Mouse (Mus musculus) cerebellum, adult 2 months (tissue): ENCODE measurements around the gene Ctsw. TPM values are rescaled to one million over a fixed set of nuclear protein-coding genes. Genes with fewer than 3 reads are reported as not detected.

Source experiments
- DNase-seq, 2 experiments: peaks; one replicate each; pipeline ENCODE4 v3.0.0; 2021
- H3K27ac ChIP-seq: fragments of 200-500 bp; 2 replicates; pipeline ENCODE4 v1.5.1; 2012; ENCODE audit warnings: low read length, control low read depth, inconsistent platforms; ENCODE audit not compliant: insufficient read depth
- H3K27me3 ChIP-seq: fragments of 200-500 bp; 2 replicates; pipeline ENCODE4 v1.6.1; 2012; ENCODE audit warnings: inconsistent platforms, mild to moderate bottlenecking, low read length, moderate library complexity; ENCODE audit not compliant: control insufficient read depth, insufficient read depth
- H3K4me1 ChIP-seq: fragments of 200-500 bp; 2 replicates; pipeline ENCODE4 v1.6.1; 2011; ENCODE audit warnings: low read length; ENCODE audit not compliant: control insufficient read depth, insufficient read depth
- H3K4me3 ChIP-seq: fragments of 200-500 bp; replicated peaks from 2 replicates; pipeline ENCODE3; 2011; ENCODE audit warnings: mild to moderate bottlenecking, low read depth, low read length, control low read depth; ENCODE audit not compliant: insufficient read depth
- CTCF ChIP-seq: fragments of 200-500 bp; IDR thresholded peaks from 2 replicates; pipeline ENCODE4 v1.5.1; 2011; ENCODE audit warnings: low read depth, mild to moderate bottlenecking, control low read depth, low read length, moderate library complexity, borderline replicate concordance; ENCODE audit not compliant: insufficient read depth
- POLR2A ChIP-seq: fragments of 200-500 bp; IDR thresholded peaks from 2 replicates; pipeline ENCODE4 v1.6.1; 2011; ENCODE audit warnings: low read length, control low read depth, borderline replicate concordance; ENCODE audit not compliant: insufficient read depth
- WGBS: fragments of 180-500 bp; shearing (Covaris S2); methylation state at CpG from one replicate; pipeline ENCODE4 v1.1.7; 2018; 5-methylcytosine and 5-hydroxymethylcytosine counted together
- polyA plus RNA-seq: library from polyadenylated mRNA; depleted of rRNA; stranded (reverse); fragments of >200 nt; gene quantifications from 2 replicates; pipeline ENCODE4 v1.2.3, GENCODE M21; 2012

Ctsw gene
- polyA plus RNA-seq, 1 experiment: 1.5 TPM

DNA sequence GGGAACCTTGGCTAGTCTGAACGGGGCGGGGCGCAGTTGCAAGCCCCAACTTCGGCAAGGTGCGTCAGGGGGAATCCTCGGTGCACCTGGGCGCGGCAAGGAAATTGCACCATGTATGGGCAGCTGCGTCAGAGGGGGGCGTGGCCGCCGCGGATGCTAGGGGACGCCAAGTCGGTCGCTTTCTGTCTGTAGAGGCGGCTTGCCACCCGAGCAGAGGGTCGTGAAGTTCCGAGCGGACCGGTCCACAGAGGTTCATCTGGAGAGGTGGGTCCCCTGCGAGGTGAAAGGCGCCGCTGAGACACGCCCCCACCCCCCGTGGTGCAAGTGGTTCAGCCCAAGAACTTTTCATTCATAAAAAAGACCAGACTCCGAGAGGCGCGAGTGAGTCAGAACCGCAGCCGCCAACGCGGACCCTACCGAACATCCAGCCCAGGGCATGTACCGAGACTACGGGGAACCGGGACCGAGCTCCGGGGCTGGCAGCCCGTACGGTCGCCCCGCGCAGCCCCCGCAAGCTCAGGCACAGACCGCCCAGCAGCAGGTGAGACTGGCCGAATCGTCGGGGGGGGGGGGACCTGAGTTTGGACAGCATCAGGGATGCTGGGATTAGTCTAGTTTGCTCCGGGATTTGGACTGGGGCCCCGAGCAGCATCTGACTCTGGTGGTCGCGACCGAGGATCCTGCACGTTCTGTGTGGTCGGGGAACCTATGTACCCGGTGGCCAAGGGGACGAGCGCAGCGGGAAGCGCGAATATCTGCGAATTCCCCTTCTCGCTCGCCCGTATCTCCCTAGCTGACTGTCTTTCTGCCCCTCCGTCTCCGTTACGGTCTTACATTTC is 20.6 kb downstream of the Ctsw start, which contains the start of gene Fosl1:
Fosl1 (plus strand) TSS at position 33 of the 839 bp plus-strand sequence.
- H3K27me3 ChIP-seq: no peaks in the 10 kb centered on the region
- TF ChIP-seq POLR2A (no peak), CTCF (no peak)
- H3K4me3 ChIP-seq: peak within 1 kb of the TSS; percentile 46
- under 1% methylated on average over 70 of the region's 70 CpGs for WGBS
- no peaks in the 10 kb centered on the region; the same call in 1 of the 2 replicates for H3K4me1 ChIP-seq
- no peak within 1 kb of the TSS for H3K27ac ChIP-seq
- peak; percentile 58 to 66 for DNase-seq

DNA sequence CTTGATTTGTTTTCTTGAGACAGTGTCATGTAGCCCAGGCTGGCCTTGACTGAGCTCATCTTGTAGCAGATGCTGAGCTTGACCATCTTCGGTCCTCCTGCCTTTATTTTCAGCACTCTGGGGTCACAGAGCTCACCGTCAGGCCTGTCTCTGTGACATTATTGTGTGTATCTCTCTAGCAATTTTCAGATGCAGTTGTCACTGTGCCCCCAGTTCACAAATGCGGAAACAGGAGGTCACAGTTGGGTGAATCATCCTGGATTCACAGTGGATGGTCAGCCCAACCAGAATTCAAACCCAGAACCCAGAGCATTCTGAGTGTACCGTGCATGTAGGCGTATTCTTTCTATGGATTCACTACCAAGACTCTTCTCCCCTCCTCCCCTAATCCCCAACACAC is 22.6 kb downstream of the Ctsw start:
- H3K27me3 ChIP-seq: no peaks in the 10 kb centered on the region
- no peak for DNase-seq
- WGBS: 93% methylated on average over 5 of the region's 5 CpGs
- H3K4me1 ChIP-seq: no peaks in the 10 kb centered on the region; the same call in 1 of the 2 replicates
- H3K27ac ChIP-seq: no peak overlapping the region
- H3K4me3 ChIP-seq: no peak overlapping the region
- TF ChIP-seq CTCF (no peak), POLR2A (no peak)

DNA sequence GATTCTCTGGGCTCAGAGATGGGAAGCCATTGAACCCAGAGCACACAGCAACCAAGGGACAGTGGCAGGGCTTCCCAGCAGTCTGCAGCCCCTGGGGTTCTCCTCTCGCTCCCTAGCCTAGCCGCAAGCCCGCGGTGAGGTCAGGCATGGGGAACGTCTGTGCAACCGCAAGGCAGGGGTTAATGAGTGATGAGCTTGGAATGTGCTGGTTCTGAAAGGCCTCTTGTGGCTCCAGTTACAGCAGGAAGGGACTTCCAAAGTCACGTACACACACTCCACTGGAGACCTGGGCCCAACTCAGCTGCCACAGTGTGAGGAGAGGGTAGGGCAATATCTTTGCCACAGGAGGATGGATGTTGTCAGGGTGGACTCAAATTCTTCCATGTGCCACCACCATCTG is 23.4 kb downstream of the Ctsw start:
- DNase-seq: no peak
- H3K4me3 ChIP-seq: no peak overlapping the region
- no peak overlapping the region for H3K27ac ChIP-seq
- no peak for TF ChIP-seq CTCF
- TF ChIP-seq POLR2A: no peak
- no peaks in the 10 kb centered on the region for H3K27me3 ChIP-seq
- no peaks in the 10 kb centered on the region; the same call in 1 of the 2 replicates for H3K4me1 ChIP-seq
- WGBS: 44% methylated on average over 7 of the region's 7 CpGs

DNA sequence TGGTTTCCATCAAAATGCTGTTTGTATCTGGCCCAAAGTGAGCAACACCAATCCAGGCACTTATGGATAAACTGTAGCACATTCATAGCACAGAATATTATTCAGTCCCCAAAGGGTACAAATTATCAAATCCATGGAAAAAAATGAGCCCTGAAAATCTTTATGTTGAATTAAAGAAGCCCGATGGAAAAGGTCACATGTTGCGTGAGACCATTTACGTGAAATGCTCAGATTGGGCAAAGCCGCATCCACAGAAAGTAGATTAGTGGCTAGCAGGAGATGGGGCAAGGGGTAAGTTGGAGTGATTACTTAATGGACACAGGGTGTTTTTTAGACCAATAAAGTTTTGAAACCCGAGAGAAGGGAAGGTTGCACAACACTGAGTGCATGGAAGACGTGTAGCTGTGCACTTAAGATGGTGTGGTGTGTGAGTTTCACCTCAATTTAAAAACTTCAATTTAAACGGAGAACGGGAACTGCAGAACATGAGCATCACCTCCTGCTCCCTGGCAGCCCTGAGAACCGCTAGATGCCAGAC is 23.9 kb downstream of the Ctsw start:
- no peak overlapping the region for H3K27ac ChIP-seq
- no peak overlapping the region for H3K4me3 ChIP-seq
- TF ChIP-seq CTCF (no peak), POLR2A (no peak)
- WGBS: 70% methylated on average over 9 of the region's 9 CpGs
- no peaks in the 10 kb centered on the region for H3K27me3 ChIP-seq
- DNase-seq: no peak
- no peaks in the 10 kb centered on the region; the same call in 1 of the 2 replicates for H3K4me1 ChIP-seq

DNA sequence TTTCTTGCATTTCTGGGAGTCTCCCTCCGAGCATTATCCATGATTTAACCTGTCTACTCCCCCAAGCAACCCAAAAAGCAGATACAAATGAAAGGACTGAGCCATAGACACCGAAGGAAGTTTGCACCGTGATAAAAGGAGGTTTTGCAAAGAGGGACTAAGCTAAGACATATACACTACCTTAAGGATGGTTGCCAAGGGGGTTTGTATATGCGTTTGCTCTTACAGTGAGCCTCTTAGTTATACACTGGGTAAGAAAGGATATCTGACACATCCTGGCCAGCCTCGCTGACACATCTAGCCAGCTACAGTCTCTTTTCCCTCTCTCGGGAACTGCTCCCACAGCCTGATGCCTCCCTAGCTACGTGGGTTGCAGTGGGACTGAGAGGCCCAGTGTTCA is 34.4 kb downstream of the Ctsw start:
- no peak overlapping the region for H3K4me3 ChIP-seq
- peaks cover 32% of the 10 kb centered on the region for H3K4me1 ChIP-seq
- no peak for DNase-seq
- H3K27me3 ChIP-seq: no peaks in the 10 kb centered on the region
- H3K27ac ChIP-seq: no peak overlapping the region
- TF ChIP-seq CTCF: no peak
- TF ChIP-seq POLR2A: no peak
- WGBS: 74% methylated on average over 7 of the region's 7 CpGs

DNA sequence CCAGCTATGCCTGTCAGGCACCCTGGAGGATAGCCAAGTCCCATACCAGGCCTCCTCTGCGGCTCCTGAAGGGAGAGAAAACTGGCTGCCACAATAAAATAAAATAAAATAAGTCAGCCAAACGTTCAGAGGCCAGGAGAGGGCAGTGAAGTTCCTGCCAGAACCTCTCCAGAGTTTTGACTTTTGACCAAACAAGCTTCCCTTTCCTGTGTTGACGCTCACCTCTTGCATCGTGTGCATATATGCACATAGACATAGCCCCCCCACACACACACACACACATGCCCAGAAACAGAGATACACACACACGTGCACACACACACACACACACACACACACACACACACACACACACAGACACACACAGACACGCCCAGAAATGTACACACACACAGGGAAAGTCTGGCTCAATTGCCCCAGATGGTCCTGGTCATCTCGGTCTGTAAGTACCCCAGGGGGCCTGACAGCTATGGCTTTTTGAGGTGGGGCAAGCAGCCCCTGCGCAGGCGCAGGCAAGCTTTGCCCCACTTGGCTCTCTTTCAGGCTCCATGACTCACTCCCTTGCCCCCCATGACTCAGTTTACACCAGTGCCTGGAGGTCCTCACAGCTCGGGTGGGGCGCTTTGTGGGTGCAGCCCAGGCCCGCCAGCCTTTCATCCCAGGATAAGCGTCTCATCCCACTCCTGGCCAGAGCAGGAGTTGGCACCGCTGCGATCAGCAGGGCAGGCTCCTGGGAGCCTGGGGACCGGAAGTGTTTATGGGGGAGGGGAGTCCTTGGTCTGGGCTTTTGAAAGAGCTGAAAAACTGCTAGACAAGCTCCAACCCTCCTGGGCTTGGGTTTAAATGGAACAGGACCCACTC is 35.1 kb downstream of the Ctsw start:
- Histone ChIP-seq H3K4me1 (peaks cover 32% of the 10 kb centered on the region), H3K4me3 (no peak overlapping the region), H3K27me3 (no peaks in the 10 kb centered on the region), H3K27ac (no peak overlapping the region)
- WGBS: 4% methylated on average over 16 of the region's 16 CpGs
- TF ChIP-seq CTCF: peak; percentile 33; the same call in 1 of the 2 replicates
- no peak for TF ChIP-seq POLR2A
- DNase-seq: peak; percentile 43 to 47

DNA sequence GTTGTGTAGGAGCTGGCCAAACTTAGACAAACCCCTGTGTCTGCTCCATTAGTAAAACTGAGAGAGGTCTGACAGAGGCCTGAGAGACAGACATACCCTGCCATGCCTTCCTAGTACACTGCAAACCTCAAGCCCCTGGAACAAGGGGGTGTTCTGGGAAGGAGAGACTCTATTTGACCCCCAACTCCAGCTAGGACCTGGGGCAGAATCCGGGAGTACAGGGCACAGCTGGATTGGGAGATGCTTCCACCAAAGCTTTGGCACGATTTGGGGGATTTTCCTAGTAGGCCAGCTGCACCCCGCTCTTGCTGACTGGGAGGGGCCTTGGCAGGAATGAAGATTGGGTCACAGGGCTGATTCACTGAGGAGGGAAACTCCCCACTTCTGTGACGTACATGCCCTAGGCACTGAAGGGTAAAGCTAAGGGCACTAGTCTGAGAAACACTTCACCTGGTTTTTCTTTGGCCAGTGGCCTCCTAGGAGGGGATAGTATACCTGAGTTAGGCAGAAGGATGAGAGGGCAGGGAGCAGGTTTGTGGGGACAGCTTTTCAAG is 36.3 kb downstream of the Ctsw start:
- Histone ChIP-seq H3K4me1 (peaks cover 34% of the 10 kb centered on the region), H3K27me3 (no peaks in the 10 kb centered on the region), H3K4me3 (no peak overlapping the region), H3K27ac (no peak overlapping the region)
- DNase-seq: no peak
- TF ChIP-seq CTCF (no peak), POLR2A (no peak)
- WGBS: 69% methylated on average over 4 of the region's 4 CpGs
